Mouse (Mus musculus) embryonic facial prominence, embryonic 12.5 days (tissue): ENCODE data around the gene Tbc1d24. TPM values are rescaled to one million over a fixed set of nuclear protein-coding genes. Genes with fewer than 3 reads are reported as not detected.

Experiments used
- ATAC-seq: fragments of 200-750 bp; cut with Nextera tagmentation; 2 replicates; pipeline ENCODE4 v1.8.0; 2017; ENCODE audit not compliant: insufficient number of reproducible peaks, insufficient read depth, low FRiP score, low TSS enrichment
- H3K27ac ChIP-seq: fragments of 300-500 bp; sonication (generic); 2 replicates; pipeline ENCODE4 v1.5.1; 2016; ENCODE audit warnings: mild to moderate bottlenecking
- H3K27me3 ChIP-seq: fragments of 300-500 bp; sonication (generic); 2 replicates; pipeline ENCODE4 v1.6.1; 2016; ENCODE audit warnings: mild to moderate bottlenecking, moderate library complexity
- H3K36me3 ChIP-seq: fragments of 300-500 bp; sonication (generic); 2 replicates; pipeline ENCODE4 v1.6.1; 2016; ENCODE audit warnings: mild to moderate bottlenecking
- H3K4me1 ChIP-seq: fragments of 300-500 bp; sonication (generic); 2 replicates; pipeline ENCODE4 v1.6.1; 2016
- H3K4me2 ChIP-seq: fragments of 300-500 bp; sonication (generic); replicated peaks from 2 replicates; pipeline ENCODE4 v1.6.1; 2016; ENCODE audit warnings: mild to moderate bottlenecking, moderate library complexity
- H3K4me3 ChIP-seq: fragments of 300-500 bp; sonication (generic); 2 replicates; pipeline ENCODE4 v1.5.1; 2016; ENCODE audit warnings: mild to moderate bottlenecking
- H3K9ac ChIP-seq: fragments of 300-500 bp; sonication (generic); 2 replicates; pipeline ENCODE4 v1.6.1; 2016; ENCODE audit warnings: mild to moderate bottlenecking, moderate library complexity
- H3K9me3 ChIP-seq: fragments of 300-500 bp; sonication (generic); 2 replicates; pipeline ENCODE4 v1.6.1; 2016; ENCODE audit warnings: mild to moderate bottlenecking, moderate library complexity
- WGBS: fragments of 180-500 bp; shearing (Covaris S2); methylation state at CpG from one replicate; pipeline ENCODE4 v1.1.7; 2016; 5-methylcytosine and 5-hydroxymethylcytosine counted together
- polyA plus RNA-seq: library from polyadenylated mRNA; unstranded; fragments of >200 nt; fragmentation: Nextera tagmentation; extraction: Ambion mirVana; gene quantifications from 2 replicates; pipeline ENCODE4 v1.2.1, GENCODE M21; 2016

Tbc1d24 gene
- polyA plus RNA-seq, 1 experiment from 2014 or later = 8.9 TPM

- no peak for ATAC-seq
- H3K9me3 ChIP-seq = no peaks in the 10 kb centered on the region
- H3K27me3 ChIP-seq = no peaks in the 10 kb centered on the region
- H3K9ac ChIP-seq = no peak overlapping the region
- H3K4me2 ChIP-seq = no peak overlapping the region
- H3K4me1 ChIP-seq = peaks cover 7% of the 10 kb centered on the region; the same call in 1 of the 2 replicates
- H3K36me3 ChIP-seq = peaks cover 24% of the 10 kb centered on the region
- 90% methylated on average over 6 of the region's 6 CpGs for WGBS
- no peak overlapping the region for H3K4me3 ChIP-seq
- no peak overlapping the region for H3K27ac ChIP-seq
Observed at GRCm38 (mm10) chr17:24157121-24157520, 48.2 kb downstream of the Tbc1d24 start.

- Histone ChIP-seq H3K4me1 (peaks cover 11% of the 10 kb centered on the region; the same call in 1 of the 2 replicates), H3K27me3 (no peaks in the 10 kb centered on the region), H3K27ac (no peak overlapping the region), H3K9ac (no peak overlapping the region), H3K9me3 (no peaks in the 10 kb centered on the region), H3K4me3 (no peak overlapping the region), H3K36me3 (peaks cover 24% of the 10 kb centered on the region), H3K4me2 (no peak overlapping the region)
- WGBS = 75% methylated on average over 3 of the region's 3 CpGs
- ATAC-seq = no peak
Observed at GRCm38 (mm10) chr17:24156394-24156793, 49.0 kb downstream of the Tbc1d24 start.

- ATAC-seq = no peak
- H3K4me3 ChIP-seq = no peak overlapping the region
- peaks cover 24% of the 10 kb centered on the region for H3K36me3 ChIP-seq
- H3K9me3 ChIP-seq = no peaks in the 10 kb centered on the region
- H3K9ac ChIP-seq = no peak overlapping the region
- H3K4me2 ChIP-seq = no peak overlapping the region
- H3K4me1 ChIP-seq = peaks cover 11% of the 10 kb centered on the region; the same call in 1 of the 2 replicates
- WGBS = 92% methylated on average over 9 of the region's 9 CpGs
- no peaks in the 10 kb centered on the region for H3K27me3 ChIP-seq
- no peak overlapping the region for H3K27ac ChIP-seq
Observed at GRCm38 (mm10) chr17:24155742-24156141, 49.6 kb downstream of the Tbc1d24 start.

GRCm38 (mm10) chr17:24154463-24154862 lies 50.9 kb downstream of the Tbc1d24 start:
- no peak for ATAC-seq
- Histone ChIP-seq H3K27ac (no peak overlapping the region), H3K9ac (no peak overlapping the region), H3K4me3 (no peak overlapping the region), H3K36me3 (peaks cover 24% of the 10 kb centered on the region), H3K4me1 (peaks cover 11% of the 10 kb centered on the region; the same call in 1 of the 2 replicates), H3K9me3 (no peaks in the 10 kb centered on the region), H3K27me3 (no peaks in the 10 kb centered on the region), H3K4me2 (no peak overlapping the region)
- WGBS = 75% methylated on average over 3 of the region's 3 CpGs

GRCm38 (mm10) chr17:24151890-24152563 lies 53.3 kb downstream of the Tbc1d24 start:
- peak; percentile 73 for ATAC-seq
- H3K27me3 ChIP-seq = no peaks in the 10 kb centered on the region
- H3K27ac ChIP-seq = no peak overlapping the region
- peak overlapping the region; percentile 77 for H3K4me2 ChIP-seq
- under 1% methylated on average over 26 of the region's 26 CpGs for WGBS
- H3K4me3 ChIP-seq = peak overlapping the region; percentile 34
- H3K4me1 ChIP-seq = peaks cover 11% of the 10 kb centered on the region; the same call in 1 of the 2 replicates
- H3K9me3 ChIP-seq = no peaks in the 10 kb centered on the region
- peak overlapping the region; percentile 42 for H3K9ac ChIP-seq
- H3K36me3 ChIP-seq = peaks cover 12% of the 10 kb centered on the region

GRCm38 (mm10) chr17:24151382-24151781 lies 54.0 kb downstream of the Tbc1d24 start:
- no peaks in the 10 kb centered on the region for H3K9me3 ChIP-seq
- H3K9ac ChIP-seq = no peak overlapping the region
- H3K4me2 ChIP-seq = peak overlapping the region; percentile 77
- H3K4me3 ChIP-seq = peak overlapping the region; percentile 34; the same call in 1 of the 2 replicates
- WGBS = 12% methylated on average over 7 of the region's 7 CpGs
- ATAC-seq = no peak
- no peaks in the 10 kb centered on the region for H3K27me3 ChIP-seq
- peaks cover 11% of the 10 kb centered on the region; the same call in 1 of the 2 replicates for H3K4me1 ChIP-seq
- H3K27ac ChIP-seq = no peak overlapping the region
- peaks cover 9% of the 10 kb centered on the region for H3K36me3 ChIP-seq

GRCm38 (mm10) chr17:24150824-24151223 lies 54.5 kb downstream of the Tbc1d24 start, which contains the start of gene Pdpk1:
Gene Pdpk1 (minus strand): TSS chr17:24150924.
- ATAC-seq = no peak
- Histone ChIP-seq H3K4me1 (peaks cover 11% of the 10 kb centered on the region; the same call in 1 of the 2 replicates), H3K4me3 (peak within 1 kb of the TSS; percentile 34), H3K9ac (peak within 1 kb of the TSS; percentile 42), H3K27me3 (no peaks in the 10 kb centered on the region), H3K27ac (no peak within 1 kb of the TSS), H3K4me2 (peak within 1 kb of the TSS; percentile 77), H3K9me3 (no peaks in the 10 kb centered on the region), H3K36me3 (peaks cover 3% of the 10 kb centered on the region)
- WGBS = 86% methylated on average over 2 of the region's 2 CpGs

GRCm38 (mm10) chr17:24149421-24149820 lies 55.9 kb downstream of the Tbc1d24 start:
- Histone ChIP-seq H3K27ac (no peak overlapping the region), H3K4me1 (peaks cover 11% of the 10 kb centered on the region; the same call in 1 of the 2 replicates), H3K9me3 (no peaks in the 10 kb centered on the region), H3K36me3 (no peaks in the 10 kb centered on the region), H3K9ac (no peak overlapping the region), H3K4me2 (no peak overlapping the region), H3K4me3 (no peak overlapping the region), H3K27me3 (no peaks in the 10 kb centered on the region)
- WGBS = 89% methylated on average over 7 of the region's 7 CpGs
- ATAC-seq = no peak

- peaks cover 12% of the 10 kb centered on the region for H3K4me1 ChIP-seq
- H3K4me3 ChIP-seq = no peak overlapping the region
- H3K4me2 ChIP-seq = no peak overlapping the region
- no peak overlapping the region for H3K27ac ChIP-seq
- ATAC-seq = no peak
- H3K36me3 ChIP-seq = no peaks in the 10 kb centered on the region
- no peaks in the 10 kb centered on the region for H3K27me3 ChIP-seq
- H3K9ac ChIP-seq = no peak overlapping the region
- H3K9me3 ChIP-seq = no peaks in the 10 kb centered on the region
- 50% methylated on average over 2 of the region's 2 CpGs for WGBS
Observed at GRCm38 (mm10) chr17:24142897-24143296, 62.5 kb downstream of the Tbc1d24 start.

- peak overlapping the region; percentile 99 for H3K4me3 ChIP-seq
- H3K27ac ChIP-seq = peak overlapping the region; percentile 85
- H3K4me1 ChIP-seq = peaks cover 12% of the 10 kb centered on the region
- no peaks in the 10 kb centered on the region for H3K9me3 ChIP-seq
- peak overlapping the region; percentile 76 for H3K4me2 ChIP-seq
- ATAC-seq = peak; percentile 97
- no peaks in the 10 kb centered on the region for H3K27me3 ChIP-seq
- under 1% methylated on average over 54 of the region's 57 CpGs for WGBS
- H3K36me3 ChIP-seq = no peaks in the 10 kb centered on the region
- peak overlapping the region; percentile 92 for H3K9ac ChIP-seq
Observed at GRCm38 (mm10) chr17:24141425-24141920, 63.9 kb downstream of the Tbc1d24 start.

GRCm38 (mm10) chr17:24140845-24141424 lies 64.4 kb downstream of the Tbc1d24 start:
- ATAC-seq = no peak; the same call in none of the 2 replicates
- under 1% methylated on average over 29 of the region's 43 CpGs for WGBS
- no peaks in the 10 kb centered on the region for H3K27me3 ChIP-seq
- peak overlapping the region; percentile 99 for H3K4me3 ChIP-seq
- peak overlapping the region; percentile 92 for H3K9ac ChIP-seq
- peaks cover 12% of the 10 kb centered on the region for H3K4me1 ChIP-seq
- peak overlapping the region; percentile 76 for H3K4me2 ChIP-seq
- H3K27ac ChIP-seq = peak overlapping the region; percentile 85
- no peaks in the 10 kb centered on the region for H3K36me3 ChIP-seq
- H3K9me3 ChIP-seq = no peaks in the 10 kb centered on the region

GRCm38 (mm10) chr17:24139968-24140367 lies 65.4 kb downstream of the Tbc1d24 start:
- Histone ChIP-seq H3K36me3 (no peaks in the 10 kb centered on the region), H3K4me3 (peak overlapping the region; percentile 99), H3K9me3 (no peaks in the 10 kb centered on the region), H3K4me1 (peaks cover 12% of the 10 kb centered on the region), H3K27ac (no peak overlapping the region), H3K9ac (peak overlapping the region; percentile 92), H3K4me2 (peak overlapping the region; percentile 76), H3K27me3 (no peaks in the 10 kb centered on the region)
- no peak for ATAC-seq
- 90% methylated on average over 4 of the region's 4 CpGs for WGBS
